ENCODE assay signal across 8 mouse cellular contexts in the genomic region with DNA sequence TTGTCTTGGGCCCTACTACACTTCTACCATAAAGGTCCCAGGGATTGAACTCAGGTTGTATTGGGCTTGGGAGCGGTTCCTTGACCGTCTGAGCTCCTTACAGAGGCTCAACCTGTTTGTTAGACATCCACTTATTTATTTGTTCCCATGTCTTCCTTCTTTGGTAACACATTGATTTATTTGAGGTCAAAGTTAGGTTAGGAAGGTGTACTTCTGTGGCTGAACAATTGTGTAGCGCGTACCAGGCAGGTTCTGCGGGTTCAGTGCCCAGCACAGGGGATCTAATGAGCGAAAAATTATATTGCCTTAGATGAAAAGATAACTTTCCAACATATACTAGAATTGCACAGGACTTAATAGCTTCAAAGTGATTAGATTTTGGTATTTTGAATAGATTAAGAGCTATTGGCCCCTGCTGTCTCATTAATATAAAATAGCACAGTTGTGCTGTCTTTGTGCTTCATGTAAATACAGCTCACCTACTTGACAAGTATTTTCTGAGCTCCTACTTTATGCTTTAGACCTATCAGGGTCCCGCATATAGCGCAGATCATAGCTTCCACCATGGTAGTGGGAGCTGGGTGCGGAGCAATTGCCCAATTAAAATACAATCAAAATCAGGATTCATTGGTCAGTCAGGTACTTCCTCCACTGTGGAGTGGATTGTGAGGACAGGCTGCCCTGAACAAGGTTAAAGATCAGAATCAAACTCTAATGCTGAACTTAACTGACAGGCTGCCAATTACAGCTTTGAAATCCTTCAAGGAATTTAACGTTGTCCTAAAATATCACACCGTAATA. TPM values are rescaled to one million over a fixed set of nuclear protein-coding genes. Genes with fewer than 3 reads are reported as not detected.
DNase-seq lines count a peak whose midpoint lies in the region; ATAC-seq and TF ChIP-seq lines count a peak whose summit lies in the region.

No protein-coding gene starts in this region.

- peaks cover 19% of the 10 kb centered on the region for H3K4me1 ChIP-seq in embryonic facial prominence, embryonic 10.5 days
- H3K4me1 ChIP-seq in hindbrain, embryonic 15.5 days (replicated peaks): peaks cover 26% of the 10 kb centered on the region
- peaks cover 4% of the 10 kb centered on the region; the same call in 1 of the 2 replicates for H3K4me1 ChIP-seq in lung, postnatal 0 days (ENCODE audit: insufficient read depth, low read depth, low read length)

- peak overlapping the region; percentile 97 for H3K27ac ChIP-seq in left cerebral cortex, adult 2 months
- H3K27ac ChIP-seq in embryonic facial prominence, embryonic 10.5 days (replicated peaks): peak overlapping the region; percentile 98
- H3K27ac ChIP-seq in hindbrain, embryonic 15.5 days (replicated peaks): peak overlapping the region; percentile 99
- H3K27ac ChIP-seq in lung, postnatal 0 days (ENCODE audit: low read length): peak overlapping the region; percentile 99

- no peak for DNase-seq in left cerebral cortex, adult 2 months (ENCODE audit: extremely low spot score in 1 of 2, low spot score in 2 of 2)
- no peak for DNase-seq in left cerebral cortex, adult 11 months (ENCODE audit: low spot score)
- peak; percentile 23 for DNase-seq in embryonic facial prominence, embryonic 10.5 days (ENCODE audit: low spot score)
- peak; percentile 35 for DNase-seq in lung, postnatal 0 days (ENCODE audit: low spot score)
- no peak for DNase-seq in layer of hippocampus, adult 9-10 months (ENCODE audit: low spot score)
- DNase-seq in cerebellum, postnatal 4 days (ENCODE audit: low spot score in 2 of 2): no peak

- H3K36me3 ChIP-seq in embryonic facial prominence, embryonic 10.5 days (replicated peaks): peaks cover 17% of the 10 kb centered on the region
- H3K36me3 ChIP-seq in hindbrain, embryonic 15.5 days: no peaks in the 10 kb centered on the region
- H3K36me3 ChIP-seq in lung, postnatal 0 days (ENCODE audit: insufficient read depth, low read length): no peaks in the 10 kb centered on the region

- H3K9ac ChIP-seq in hindbrain, embryonic 15.5 days: peak overlapping the region; percentile 81
- peak overlapping the region; percentile 62 for H3K9ac ChIP-seq in lung, postnatal 0 days (replicated peaks; ENCODE audit: low read depth)

- no peaks in the 10 kb centered on the region for H3K27me3 ChIP-seq in embryonic facial prominence, embryonic 10.5 days (replicated peaks; ENCODE audit: low read depth, poor library complexity, severe bottlenecking)
- H3K27me3 ChIP-seq in hindbrain, embryonic 15.5 days: no peaks in the 10 kb centered on the region
- H3K27me3 ChIP-seq in lung, postnatal 0 days (replicated peaks; ENCODE audit: insufficient read depth, low read length): no peaks in the 10 kb centered on the region

- peak overlapping the region; percentile 75 for H3K4me2 ChIP-seq in hindbrain, embryonic 15.5 days
- peak overlapping the region; percentile 60 for H3K4me2 ChIP-seq in lung, postnatal 0 days (replicated peaks; ENCODE audit: low read depth, low read length)

- no peak for TF ChIP-seq CTCF in left cerebral cortex, adult 2 months (IDR thresholded peaks at IDR 0.05)
- TF ChIP-seq CTCF in lung, postnatal 0 days (IDR thresholded peaks at IDR 0.05): no peak

- no peaks in the 10 kb centered on the region for H3K9me3 ChIP-seq in embryonic facial prominence, embryonic 10.5 days
- no peaks in the 10 kb centered on the region for H3K9me3 ChIP-seq in hindbrain, embryonic 15.5 days
- no peaks in the 10 kb centered on the region for H3K9me3 ChIP-seq in lung, postnatal 0 days (ENCODE audit: low read length)

- no peak for ATAC-seq in hindbrain, embryonic 15.5 days (ENCODE audit: low FRiP score, low read depth)
- no peak for ATAC-seq in lung, postnatal 0 days
- no peak for ATAC-seq in erythroid progenitor cell, adult 5-6 weeks (replicated peaks; ENCODE audit: low FRiP score, poor library complexity, severe bottlenecking)

- WGBS in embryonic facial prominence, embryonic 10.5 days: 50% methylated on average over 11 of the region's 11 CpGs
- 43% methylated on average over 11 of the region's 11 CpGs for WGBS in hindbrain, embryonic 15.5 days
- WGBS in lung, postnatal 0 days: 42% methylated on average over 11 of the region's 11 CpGs

- intact Hi-C loops in left cerebral cortex, adult 2 months (cut with DNase I): loop anchor here (5.0 kb wide), 1 partner anchor 986 kb away; the partner anchor contains the start of gene Hbs1l

- no peak for TF ChIP-seq EP300 in lung, postnatal 0 days (IDR thresholded peaks at IDR 0.05)

- H3K4me3 ChIP-seq in left cerebral cortex, adult 2 months: peak overlapping the region; percentile 87
- H3K4me3 ChIP-seq in embryonic facial prominence, embryonic 10.5 days: peak overlapping the region; percentile 82
- H3K4me3 ChIP-seq in hindbrain, embryonic 15.5 days: peak overlapping the region; percentile 60
- peak overlapping the region; percentile 80 for H3K4me3 ChIP-seq in lung, postnatal 0 days (ENCODE audit: low read depth, low read length)

RNA-seq across cellular contexts. Expression of gene Bclaf1, which starts 1.1 kb away (rescaled TPM):
- 100 to 1,000 TPM; 116 to 131 TPM for total RNA-seq in left cerebral cortex, adult 2 months (2021)
- polyA plus RNA-seq in embryonic facial prominence, embryonic 10.5 days (2016; fragmentation: Nextera tagmentation; extraction: Ambion mirVana): 175 and 177 TPM in 2 replicates
- polyA plus RNA-seq in hindbrain, embryonic 15.5 days (2015; fragmentation: Nextera tagmentation; extraction: Ambion mirVana): 102 and 108 TPM in 2 replicates
- polyA plus RNA-seq in lung, postnatal 0 days (2015; fragmentation: Nextera tagmentation; extraction: Ambion mirVana): 54.2 and 60.5 TPM in 2 replicates
- 223 and 225 TPM in 2 replicates for total RNA-seq in erythroid progenitor cell, adult 5-6 weeks (2015; ENCODE audit: low replicate concordance)
- 379 and 392 TPM in 2 replicates for total RNA-seq in erythroid progenitor cell, adult 5-6 weeks (2017; ENCODE audit: low replicate concordance)

RNA-seq across cellular contexts. Expression of gene Mtfr2, which starts 36.4 kb away (rescaled TPM):
- total RNA-seq in left cerebral cortex, adult 2 months (2021): under 1 TPM; 0.38 to 0.40 TPM
- polyA plus RNA-seq in embryonic facial prominence, embryonic 10.5 days (2016; fragmentation: Nextera tagmentation; extraction: Ambion mirVana): 3.2 and 3.4 TPM in 2 replicates
- polyA plus RNA-seq in hindbrain, embryonic 15.5 days (2015; fragmentation: Nextera tagmentation; extraction: Ambion mirVana): 0.52 and 0.83 TPM in 2 replicates
- polyA plus RNA-seq in lung, postnatal 0 days (2015; fragmentation: Nextera tagmentation; extraction: Ambion mirVana): 0.29 and 0.63 TPM in 2 replicates
- total RNA-seq in erythroid progenitor cell, adult 5-6 weeks (2015; ENCODE audit: low replicate concordance): 42.3 and 46.5 TPM in 2 replicates
- 16.0 and 24.5 TPM in 2 replicates for total RNA-seq in erythroid progenitor cell, adult 5-6 weeks (2017; ENCODE audit: low replicate concordance)

Comparison
In these comparisons a context has a peak if more than half of its experiments do, and no peak if none do; other contexts are left out.
1. DNase-seq: peak in embryonic facial prominence, embryonic 10.5 days (single experiment) and lung, postnatal 0 days (single experiment); none in left cerebral cortex, adult 2 months (0 of 2), left cerebral cortex, adult 11 months (single experiment), layer of hippocampus, adult 9-10 months (single experiment) and cerebellum, postnatal 4 days (0 of 2).
2. Peak in every context shown above with its lines, with median percentiles within 50 percentile points of each other: H3K27ac ChIP-seq and H3K4me3 ChIP-seq.